Mouse (Mus musculus) embryo, embryonic 11 days (tissue): ENCODE data around the gene Mtch2.
"Not testable (repeated sequence)": the region's sequence is repeated elsewhere in the genome, so short reads cannot be mapped to it uniquely, and the experiment has no call there.

Source experiments
- DNase-seq: peaks from one replicate; pipeline ENCODE4 v3.0.0-alpha.2; 2015

Mtch2 gene

DNA sequence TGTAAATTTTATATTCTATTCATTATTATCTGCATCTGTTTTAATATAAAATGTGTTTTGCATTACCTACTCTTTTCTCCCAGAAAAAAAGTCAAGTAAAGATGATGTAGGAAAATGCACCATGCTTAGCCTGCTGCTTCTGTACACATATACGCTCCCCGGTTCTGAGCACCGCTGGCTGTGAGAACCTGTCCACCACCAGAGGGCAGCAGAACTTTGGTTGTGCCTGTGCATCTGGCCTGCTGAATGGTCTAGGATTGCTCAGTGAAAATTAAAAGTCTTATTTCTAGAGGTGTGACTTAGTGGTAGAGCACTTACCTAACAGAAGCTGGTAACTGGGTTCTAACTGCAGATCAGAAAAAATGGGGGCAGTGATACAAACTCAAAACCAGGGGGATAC lies 19.6 kb downstream of the Mtch2 start:
- peak; percentile 89 for DNase-seq

DNA sequence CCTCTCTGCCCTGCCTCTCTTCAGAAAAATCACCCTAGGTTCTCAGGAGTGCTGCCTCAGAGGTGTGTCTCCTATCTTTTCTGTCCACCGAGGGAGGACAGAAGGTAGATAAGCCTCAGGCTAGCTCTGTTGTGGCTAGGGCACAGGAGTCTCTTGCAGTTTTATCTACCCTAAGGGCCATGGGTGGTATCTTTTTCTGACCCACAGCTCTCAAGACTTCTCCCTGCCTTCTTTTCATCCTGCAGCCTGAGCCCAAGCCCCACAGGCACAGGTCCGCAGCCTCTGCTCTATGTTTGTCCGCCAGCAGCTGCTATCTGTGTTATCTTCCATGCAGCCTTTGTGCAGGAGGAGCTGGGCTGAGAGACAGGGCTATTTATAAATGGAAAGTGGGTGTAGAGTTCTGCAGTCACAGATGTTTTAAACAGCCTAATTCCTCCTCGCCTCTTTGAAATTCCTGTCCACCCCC lies 23.2 kb downstream of the Mtch2 start:
- peak; percentile 28 for DNase-seq

DNA sequence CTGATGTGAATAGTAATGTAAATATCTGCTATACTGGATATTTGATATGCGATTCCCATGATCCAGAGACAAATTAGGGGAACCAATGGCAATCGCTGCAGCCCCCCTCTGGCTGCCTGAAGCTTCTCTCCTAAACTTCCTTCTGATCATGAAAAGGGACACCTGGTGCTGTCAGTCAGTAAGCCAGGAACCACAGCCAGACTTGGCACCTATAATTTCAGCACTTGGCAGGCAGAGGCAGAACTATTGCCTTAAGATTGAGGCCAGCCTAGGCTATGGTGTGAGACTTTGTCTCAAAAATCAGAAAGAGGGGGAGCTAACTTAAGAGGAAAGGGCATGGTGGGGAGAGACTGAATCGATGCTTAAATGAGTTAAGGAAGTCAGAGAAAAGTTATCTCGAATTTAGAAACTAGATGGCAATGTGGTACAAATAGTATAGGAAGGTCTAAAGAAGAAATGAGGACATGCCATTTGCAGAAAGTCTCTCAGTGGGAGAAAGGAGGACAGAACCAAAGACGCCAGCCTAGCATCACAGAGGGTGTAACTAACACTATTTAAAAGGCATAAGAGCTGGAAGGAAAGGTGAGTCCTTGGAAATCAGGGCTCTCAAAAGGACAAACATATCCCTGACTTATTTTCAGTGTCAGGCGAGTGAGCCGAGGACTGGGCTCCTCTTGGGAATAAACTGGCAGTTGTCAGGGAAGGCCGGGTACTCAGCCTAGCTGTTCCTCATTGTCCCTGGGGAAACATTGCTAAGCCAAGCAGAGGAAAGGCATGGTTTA lies 24.4 kb downstream of the Mtch2 start:
- DNase-seq = no peak

- DNase-seq = no peak
Measured at GRCm38 (mm10) chr2:90874025-90874424, 27.1 kb downstream of the Mtch2 start.

DNA sequence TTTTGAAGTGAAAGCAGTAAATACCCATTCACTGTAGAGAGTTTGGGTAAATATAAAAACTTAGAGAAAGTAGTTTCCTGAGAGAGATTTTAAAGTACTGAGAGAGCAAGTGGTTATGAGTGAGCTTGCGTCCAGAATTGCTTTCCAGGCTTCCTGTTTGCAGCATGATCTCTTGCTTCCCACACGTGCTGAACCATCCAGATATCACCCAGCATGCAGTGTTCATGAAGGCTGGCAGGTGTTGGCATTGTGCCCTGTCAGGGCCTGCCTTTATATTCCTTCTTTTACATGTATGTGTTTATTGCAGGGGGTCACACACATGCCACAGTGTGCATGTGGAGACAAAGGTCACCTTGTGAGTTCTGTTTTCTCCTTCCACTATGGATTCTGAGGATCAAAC lies 28.3 kb downstream of the Mtch2 start:
- DNase-seq = no peak

DNA sequence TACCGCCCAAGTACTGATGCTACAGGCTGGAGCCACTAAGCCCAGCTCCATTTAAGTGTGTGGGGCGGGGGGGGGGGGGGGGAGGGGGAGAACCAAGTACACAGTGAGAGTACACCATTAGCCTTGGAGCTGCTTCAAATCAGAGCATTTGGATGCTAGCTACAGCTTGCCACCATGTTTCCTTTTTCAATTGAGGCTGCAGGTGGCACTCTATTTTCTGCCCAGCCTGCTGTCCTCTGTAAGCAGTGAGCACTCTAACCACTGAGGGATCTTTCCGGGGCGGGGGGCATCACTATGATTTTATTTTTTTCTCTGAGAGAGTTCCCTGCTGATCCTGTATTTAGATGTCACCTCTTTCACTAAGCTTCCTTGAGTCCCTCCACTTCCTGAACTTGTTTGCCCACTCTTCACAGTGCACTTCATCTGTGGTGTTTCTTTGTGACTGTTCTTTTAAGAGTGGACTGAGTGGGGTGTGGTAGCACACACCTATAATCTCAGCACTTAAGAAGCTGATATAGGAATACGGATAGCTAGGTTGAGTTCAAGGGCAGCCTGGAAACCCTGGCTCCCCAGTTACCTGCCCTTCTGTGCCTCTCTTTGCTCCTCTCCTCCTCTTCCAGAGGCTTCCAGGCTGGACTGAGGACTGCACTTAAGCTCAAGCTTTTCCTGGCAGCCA lies 30.8 kb downstream of the Mtch2 start:
- no peak for DNase-seq

GRCm38 (mm10) chr2:90879419-90879818 lies 32.5 kb downstream of the Mtch2 start:
- no peak for DNase-seq

- no peak for DNase-seq
Measured at GRCm38 (mm10) chr2:90880144-90880785, 33.3 kb downstream of the Mtch2 start.

DNA sequence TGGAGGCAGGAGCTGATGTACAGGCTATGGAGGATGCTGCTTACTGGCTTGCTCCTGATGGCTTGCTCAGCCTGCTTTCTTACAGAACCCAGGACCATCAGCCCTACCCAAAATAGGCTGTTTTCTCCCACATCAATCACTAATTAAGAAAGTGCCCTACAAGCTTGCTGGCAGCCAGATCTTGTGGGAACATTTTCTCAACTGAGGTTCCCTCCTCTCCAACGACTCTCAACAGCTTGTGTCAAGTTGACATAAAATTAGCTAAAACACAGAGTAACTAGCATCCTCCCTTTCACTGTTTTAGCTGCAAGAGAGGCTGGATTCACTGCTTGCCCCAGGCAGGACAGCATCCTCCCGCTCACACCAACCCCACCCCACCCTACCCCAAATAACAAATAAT lies 34.9 kb downstream of the Mtch2 start:
- no peak for DNase-seq

DNA sequence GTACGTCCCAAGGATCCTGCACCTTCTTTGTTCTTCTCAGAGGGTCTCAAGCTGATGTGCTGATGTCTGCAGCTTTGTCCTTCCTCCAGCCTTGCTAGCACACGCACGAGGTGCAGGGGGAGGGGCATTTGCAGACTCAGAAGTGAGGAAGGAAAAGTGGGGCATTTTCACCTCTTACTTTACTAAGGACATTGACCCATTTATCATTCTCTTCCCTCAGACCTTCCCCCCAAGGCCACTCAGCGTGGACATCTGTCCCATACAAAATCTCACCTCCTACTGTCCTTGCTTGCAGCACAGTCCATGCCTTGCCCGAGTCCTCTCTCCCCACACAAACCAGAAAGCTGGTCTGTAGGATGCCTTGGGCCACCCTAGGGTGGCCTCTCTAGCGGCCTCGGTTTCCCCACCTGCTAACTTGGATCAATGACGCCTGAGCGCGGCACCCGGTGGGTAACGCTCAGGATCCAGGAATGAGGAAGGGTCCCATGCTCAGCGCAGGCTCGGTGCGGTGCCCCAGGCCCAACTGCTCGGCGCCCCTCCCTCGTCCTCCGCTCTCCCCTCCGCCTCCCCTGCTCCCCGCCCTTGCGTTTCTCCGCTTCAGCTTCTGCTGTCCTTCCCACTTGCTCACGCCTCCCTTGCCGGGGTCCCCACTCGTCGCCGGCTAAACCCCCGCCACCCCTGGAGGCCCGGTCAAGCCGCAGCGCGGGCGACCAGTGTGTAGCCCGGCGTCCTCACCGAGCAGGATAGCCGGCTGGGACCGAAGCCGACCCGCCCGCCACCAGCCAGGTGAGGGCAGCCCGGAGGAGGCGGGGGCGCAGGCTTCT lies 38.5 kb downstream of the Mtch2 start, which contains the start of gene C1qtnf4:
Gene C1qtnf4, plus strand, starts transcription at position 643 of the 824 bp plus-strand sequence.
- DNase-seq = peak; percentile 61

DNA sequence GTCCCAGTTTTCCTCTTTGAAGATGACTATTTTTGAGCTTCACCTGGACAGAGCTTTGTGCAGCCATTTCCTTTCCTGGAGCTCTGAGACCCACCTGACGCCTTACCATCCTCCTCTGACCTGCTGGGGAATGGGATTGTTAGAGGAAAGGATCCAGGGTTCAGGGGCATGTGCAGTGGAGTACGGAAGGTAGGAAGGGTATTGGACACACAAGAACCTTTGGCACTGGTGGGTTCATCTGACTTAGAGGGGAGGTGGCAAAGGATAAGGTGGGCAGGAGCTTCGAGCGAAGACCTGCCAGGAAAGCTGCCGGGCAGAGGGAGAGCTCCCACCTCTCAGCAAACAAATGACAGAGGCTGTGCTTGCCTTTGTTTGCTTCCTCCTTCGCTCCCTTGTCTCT lies 39.5 kb downstream of the Mtch2 start:
- DNase-seq = no peak

GRCm38 (mm10) chr2:90887627-90888026 lies 40.7 kb downstream of the Mtch2 start:
- DNase-seq = no peak

GRCm38 (mm10) chr2:90889550-90890548 lies 42.9 kb downstream of the Mtch2 start:
- peak; percentile 84 for DNase-seq

- DNase-seq = no peak
Measured at GRCm38 (mm10) chr2:90893673-90894298, 46.8 kb downstream of the Mtch2 start.

GRCm38 (mm10) chr2:90894299-90894677 lies 47.3 kb downstream of the Mtch2 start:
- not testable (repeated sequence) for DNase-seq

GRCm38 (mm10) chr2:90903398-90903797 lies 56.4 kb downstream of the Mtch2 start:
- DNase-seq = no peak

- DNase-seq = peak; percentile 96
Measured at GRCm38 (mm10) chr2:90904076-90904855, 57.3 kb downstream of the Mtch2 start, which contains the start of the genes Kbtbd4 and Ndufs3. Gene Kbtbd4, plus strand, starts transcription at chr2:90904740. Gene Ndufs3, minus strand, starts transcription at chr2:90904827.

- DNase-seq = peak; percentile 76
Measured at GRCm38 (mm10) chr2:90904856-90905224, 57.9 kb downstream of the Mtch2 start.

DNA sequence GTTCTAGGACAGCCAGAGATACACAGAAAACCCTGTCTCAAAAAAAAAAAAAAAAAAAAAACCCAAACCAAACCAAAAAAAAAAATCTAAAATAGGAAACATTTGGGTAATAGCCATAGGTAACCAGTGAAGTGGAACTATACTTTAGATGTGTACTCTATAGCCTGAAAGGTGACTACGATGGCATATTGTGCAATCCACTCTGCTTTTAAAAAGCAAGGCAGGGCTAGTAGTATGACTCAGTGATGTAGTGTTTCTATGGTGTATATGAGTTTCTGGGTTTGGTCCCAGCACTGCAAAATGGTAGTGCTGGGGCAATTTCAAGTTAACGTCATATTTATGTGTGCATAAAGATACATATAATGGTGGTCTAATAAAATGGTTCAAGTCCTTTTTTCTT lies 59.8 kb downstream of the Mtch2 start:
- no peak for DNase-seq

DNA sequence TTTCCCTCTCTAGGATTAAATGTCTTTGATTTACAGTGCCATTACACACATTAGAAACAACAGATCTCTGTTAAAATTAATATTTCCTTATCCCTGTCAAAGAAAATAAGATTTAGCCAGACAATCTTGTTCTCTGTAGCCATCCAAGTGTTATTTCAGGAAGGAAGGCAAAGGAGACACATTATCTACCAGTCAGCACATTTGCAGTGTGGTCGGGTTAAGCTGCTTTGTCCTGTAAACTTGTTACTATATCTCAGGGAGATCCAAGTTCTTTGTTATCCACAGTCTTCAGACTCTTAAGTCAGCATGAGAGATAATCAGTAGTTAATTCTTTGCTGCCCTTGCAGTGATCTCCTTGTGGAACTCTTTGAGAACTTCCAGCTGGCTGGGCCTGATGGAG lies 63.9 kb downstream of the Mtch2 start:
- no peak for DNase-seq
